Mouse (Mus musculus): ENCODE results near the gene Dnajc30.

GRCm38 (mm10) chr5:135080539-135080938, 16.5 kb downstream of the Dnajc30 start:
- no peak for TF ChIP-seq CTCF (IDR thresholded peaks at IDR 0.05; ENCODE audit: borderline replicate concordance, insufficient read depth, low read length)
- TF ChIP-seq POLR2A (IDR thresholded peaks at IDR 0.05; ENCODE audit: low read depth, low read length), result no peak
